In genomic region chr1:72867346-72867745, GRCm38 (mm10) we compare ENCODE assay signal across 14 mouse cellular contexts. TPM values are rescaled to one million over a fixed set of nuclear protein-coding genes. Genes with fewer than 3 reads are reported as not detected.
DNase-seq lines count a peak whose midpoint lies in the region; ATAC-seq and TF ChIP-seq lines count a peak whose summit lies in the region.
"Had no signal": no experiment of that assay in that cellular context is flagged by ENCODE, and none has a peak within 500 bp of the region (broad histone marks: within the 10 kb centered on the region; RNA-seq: fewer than 3 reads in every experiment).

No protein-coding gene starts in this region.

- DNase-seq in midbrain, embryonic 11.5 days (ENCODE audit: low spot score, missing footprints): peak; percentile 82
- DNase-seq in brain, embryonic 14.5 days (ENCODE audit: low read depth): peak; percentile 52
- no peak for DNase-seq in thymus, postnatal 0 days (ENCODE audit: low spot score)
- DNase-seq: adrenal gland, postnatal 36 days; cerebellum, postnatal 36 days; liver, embryonic 13.5 days; thymus, adult 18-20 months had no signal

- WGBS in heart, embryonic 13.5 days: 23% methylated on average over 1 of the region's 1 CpGs
- WGBS in heart, embryonic 11.5 days (ENCODE audit: insufficient replicate concordance): 29% methylated on average over 1 of the region's 1 CpGs
- WGBS in midbrain, embryonic 11.5 days: 54% methylated on average over 1 of the region's 1 CpGs
- WGBS in midbrain, embryonic 16.5 days: 39% methylated on average over 1 of the region's 1 CpGs

- H3K27me3 ChIP-seq in heart, embryonic 13.5 days (replicated peaks): no peaks in the 10 kb centered on the region
- H3K27me3 ChIP-seq in heart, embryonic 11.5 days (ENCODE audit: control insufficient read depth, insufficient read depth, low read length): no peaks in the 10 kb centered on the region
- H3K27me3 ChIP-seq in midbrain, embryonic 11.5 days (ENCODE audit: control insufficient read depth, insufficient read depth, low read length): no peaks in the 10 kb centered on the region
- H3K27me3 ChIP-seq in midbrain, embryonic 16.5 days (ENCODE audit: control insufficient read depth, insufficient read depth, low read depth, low read length): no peaks in the 10 kb centered on the region
- H3K27me3 ChIP-seq in myocyte (ENCODE audit: control insufficient read depth, insufficient read depth, insufficient read length): no peaks in the 10 kb centered on the region
- H3K27me3 ChIP-seq: hindbrain, embryonic 13.5 days had no signal

- H3K36me3 ChIP-seq in heart, embryonic 13.5 days: peaks cover 51% of the 10 kb centered on the region
- peaks cover 11% of the 10 kb centered on the region; the same call in 1 of the 2 replicates for H3K36me3 ChIP-seq in heart, embryonic 11.5 days (ENCODE audit: control insufficient read depth, insufficient read depth, low read length)
- H3K36me3 ChIP-seq in midbrain, embryonic 11.5 days (ENCODE audit: control insufficient read depth, insufficient read depth, low read length): no peaks in the 10 kb centered on the region
- no peaks in the 10 kb centered on the region for H3K36me3 ChIP-seq in midbrain, embryonic 16.5 days (ENCODE audit: control insufficient read depth, insufficient read depth, low read length)
- H3K36me3 ChIP-seq in myocyte (ENCODE audit: control insufficient read depth, insufficient read depth): peaks cover 40% of the 10 kb centered on the region
- H3K36me3 ChIP-seq: hindbrain, embryonic 13.5 days; liver, embryonic 13.5 days had no signal

- H3K4me3 ChIP-seq in heart, embryonic 13.5 days: no peak overlapping the region
- H3K4me3 ChIP-seq in heart, embryonic 11.5 days (ENCODE audit: low read depth, low read length): no peak overlapping the region
- no peak overlapping the region for H3K4me3 ChIP-seq in midbrain, embryonic 11.5 days (ENCODE audit: low read depth, low read length)
- H3K4me3 ChIP-seq in midbrain, embryonic 16.5 days (ENCODE audit: low read depth, low read length): no peak overlapping the region
- H3K4me3 ChIP-seq in myocyte: no peak overlapping the region
- H3K4me3 ChIP-seq: heart, adult 2 months; hindbrain, embryonic 13.5 days; liver, embryonic 13.5 days had no signal

- no peak overlapping the region for H3K4me2 ChIP-seq in heart, embryonic 13.5 days
- no peak overlapping the region for H3K4me2 ChIP-seq in heart, embryonic 11.5 days
- H3K4me2 ChIP-seq in midbrain, embryonic 11.5 days: no peak overlapping the region
- no peak overlapping the region for H3K4me2 ChIP-seq in midbrain, embryonic 16.5 days (ENCODE audit: low read length)
- H3K4me2 ChIP-seq in myocyte (ENCODE audit: low read depth): peak overlapping the region; percentile 94
- H3K4me2 ChIP-seq: hindbrain, embryonic 13.5 days; liver, embryonic 13.5 days had no signal

- no peak overlapping the region for H3ac ChIP-seq in myocyte (ENCODE audit: control insufficient read depth, insufficient read length)

- TF ChIP-seq POLR2A in brain, embryonic 14.5 days (IDR thresholded peaks at IDR 0.05; ENCODE audit: borderline replicate concordance, extremely low read depth, insufficient read depth, insufficient read length, poor library complexity, severe bottlenecking): no peak
- TF ChIP-seq POLR2A in myocyte (IDR thresholded peaks at IDR 0.05; ENCODE audit: insufficient read length, low read depth): peak; percentile 33

- no peak for ATAC-seq in heart, embryonic 13.5 days (ENCODE audit: extremely low read depth, insufficient number of reproducible peaks, low FRiP score, low TSS enrichment)
- no peak for ATAC-seq in heart, embryonic 11.5 days (replicated peaks; ENCODE audit: insufficient number of reproducible peaks, low FRiP score, low TSS enrichment)
- ATAC-seq in midbrain, embryonic 11.5 days (ENCODE audit: low FRiP score): peak; percentile 34; the same call in 1 of the 2 replicates
- no peak for ATAC-seq in midbrain, embryonic 16.5 days
- ATAC-seq: activated CD4-positive, CD25-positive, alpha-beta regulatory T cell, adult 4 months had no signal

- H3K27ac ChIP-seq in heart, embryonic 13.5 days (replicated peaks): peak overlapping the region; percentile 46
- no peak overlapping the region for H3K27ac ChIP-seq in heart, embryonic 11.5 days (ENCODE audit: low read depth, low read length)
- H3K27ac ChIP-seq in midbrain, embryonic 11.5 days (ENCODE audit: low read depth, low read length): no peak overlapping the region; the same call in 1 of the 2 replicates
- no peak overlapping the region for H3K27ac ChIP-seq in midbrain, embryonic 16.5 days (ENCODE audit: low read length)
- H3K27ac ChIP-seq: heart, adult 2 months; hindbrain, embryonic 13.5 days; liver, embryonic 13.5 days had no signal

- peak overlapping the region; percentile 52; the same call in 1 of the 2 replicates for H3K9ac ChIP-seq in heart, embryonic 13.5 days
- no peak overlapping the region for H3K9ac ChIP-seq in heart, embryonic 11.5 days (ENCODE audit: low read depth, low read length)
- no peak overlapping the region for H3K9ac ChIP-seq in midbrain, embryonic 11.5 days (ENCODE audit: low read length)
- no peak overlapping the region for H3K9ac ChIP-seq in midbrain, embryonic 16.5 days (ENCODE audit: low read depth, low read length)
- H3K9ac ChIP-seq: hindbrain, embryonic 13.5 days; liver, embryonic 13.5 days had no signal

- TF ChIP-seq CTCF in brain, embryonic 14.5 days (IDR thresholded peaks at IDR 0.05; ENCODE audit: borderline replicate concordance, extremely low read depth, insufficient read depth, insufficient read length): no peak

- peaks cover 58% of the 10 kb centered on the region for H3K4me1 ChIP-seq in heart, embryonic 13.5 days
- H3K4me1 ChIP-seq in heart, embryonic 11.5 days (ENCODE audit: control insufficient read depth, insufficient read depth, low read length): peaks cover 32% of the 10 kb centered on the region
- H3K4me1 ChIP-seq in midbrain, embryonic 11.5 days (ENCODE audit: control insufficient read depth, insufficient read depth, low read length): peaks cover 20% of the 10 kb centered on the region
- H3K4me1 ChIP-seq in midbrain, embryonic 16.5 days (ENCODE audit: control insufficient read depth, insufficient read depth, low read length): peaks cover 19% of the 10 kb centered on the region

- H3K79me2 ChIP-seq in myocyte (ENCODE audit: control insufficient read depth, insufficient read depth): peaks cover 29% of the 10 kb centered on the region

- H3K9me3 ChIP-seq in heart, embryonic 13.5 days: no peaks in the 10 kb centered on the region
- H3K9me3 ChIP-seq in heart, embryonic 11.5 days (replicated peaks; ENCODE audit: control insufficient read depth, low read length): no peaks in the 10 kb centered on the region
- no peaks in the 10 kb centered on the region for H3K9me3 ChIP-seq in midbrain, embryonic 11.5 days (ENCODE audit: control insufficient read depth, low read length)
- no peaks in the 10 kb centered on the region for H3K9me3 ChIP-seq in midbrain, embryonic 16.5 days (replicated peaks; ENCODE audit: control insufficient read depth, low read length, poor library complexity, severe bottlenecking)
- H3K9me3 ChIP-seq: hindbrain, embryonic 13.5 days; liver, embryonic 13.5 days had no signal

TF ChIP-seq in myocyte, 11 proteins besides CTCF, POLR2A, EP300 and RAD21:
- no peak for TF ChIP-seq TCF12 (IDR thresholded peaks at IDR 0.05; ENCODE audit: insufficient read depth, poor library complexity, severe bottlenecking)
- peak; percentile 90 for TF ChIP-seq POLR2AphosphoS2 (IDR thresholded peaks at IDR 0.05; ENCODE audit: insufficient read length, low read depth)
- no peak for TF ChIP-seq MYOD1 (IDR thresholded peaks at IDR 0.05; ENCODE audit: control insufficient read depth in 1 of 3, insufficient read length in 2 of 3, low read depth in 2 of 3)
TF ChIP-seq in myocyte: peak in this region for 1.

RNA-seq across cellular contexts. Expression of gene Igfbp5, which starts 7.3 kb away (rescaled TPM):
- polyA plus RNA-seq in heart, embryonic 13.5 days (2015; fragmentation: Nextera tagmentation; extraction: Ambion mirVana): 110 and 126 TPM in 2 replicates
- polyA plus RNA-seq in heart, embryonic 11.5 days (2014; fragmentation: Nextera tagmentation; extraction: Ambion mirVana): 118 and 133 TPM in 2 replicates
- polyA plus RNA-seq in midbrain, embryonic 11.5 days (2014; fragmentation: Nextera tagmentation; extraction: Ambion mirVana): 23.2 and 24.6 TPM in 2 replicates
- 42.6 and 42.8 TPM in 2 replicates for polyA plus RNA-seq in midbrain, embryonic 16.5 days (2015; fragmentation: Nextera tagmentation; extraction: Ambion mirVana)
- 31.0 and 73.8 TPM in 2 replicates for polyA plus RNA-seq in brain, embryonic 14.5 days (2012; rRNA removed)
- 691 TPM for polyA plus RNA-seq in myocyte (2012; fragmentation: generic; extraction: Trizol)
- 3.0 and 3.5 TPM in 2 replicates for polyA plus RNA-seq in thymus, postnatal 0 days (2015; fragmentation: Nextera tagmentation; extraction: Ambion mirVana)
- polyA plus RNA-seq: activated CD4-positive, CD25-positive, alpha-beta regulatory T cell, adult 4 months had no signal

RNA-seq across cellular contexts. Expression of gene Igfbp2, which starts 43.0 kb away (rescaled TPM):
- polyA plus RNA-seq in heart, embryonic 13.5 days (2015; fragmentation: Nextera tagmentation; extraction: Ambion mirVana): 85.0 and 87.3 TPM in 2 replicates
- 87.8 and 88.7 TPM in 2 replicates for polyA plus RNA-seq in heart, embryonic 11.5 days (2014; fragmentation: Nextera tagmentation; extraction: Ambion mirVana)
- polyA plus RNA-seq in midbrain, embryonic 11.5 days (2014; fragmentation: Nextera tagmentation; extraction: Ambion mirVana): 468 and 548 TPM in 2 replicates
- 244 and 262 TPM in 2 replicates for polyA plus RNA-seq in midbrain, embryonic 16.5 days (2015; fragmentation: Nextera tagmentation; extraction: Ambion mirVana)
- 328 and 384 TPM in 2 replicates for polyA plus RNA-seq in brain, embryonic 14.5 days (2012; rRNA removed)
- 83.7 TPM for polyA plus RNA-seq in myocyte (2012; fragmentation: generic; extraction: Trizol)
- 37.3 and 38.8 TPM in 2 replicates for polyA plus RNA-seq in thymus, postnatal 0 days (2015; fragmentation: Nextera tagmentation; extraction: Ambion mirVana)
- polyA plus RNA-seq: activated CD4-positive, CD25-positive, alpha-beta regulatory T cell, adult 4 months had no signal
